Comparison of ENCODE assay signal across 8 mouse cellular contexts in genomic region chr4:49519476-49519875, GRCm38 (mm10). TPM values are rescaled to one million over a fixed set of nuclear protein-coding genes. Genes with fewer than 3 reads are reported as not detected.
DNase-seq lines count a peak whose midpoint lies in the region; ATAC-seq lines count a peak whose summit lies in the region.

No protein-coding gene starts in this region.

- H3K4me1 ChIP-seq in heart, embryonic 15.5 days (replicated peaks), result peaks cover 17% of the 10 kb centered on the region
- peaks cover 22% of the 10 kb centered on the region for H3K4me1 ChIP-seq in midbrain, embryonic 16.5 days (ENCODE audit: control insufficient read depth, insufficient read depth, low read length)

- DNase-seq in heart, postnatal 14 days, result no peak
- peak; percentile 54 for DNase-seq in MEL-GATA-1-ER (ENCODE audit: extremely low read depth, low read depth)
- peak; percentile 42 for DNase-seq in induced T-regulatory cell, adult 2 months (ENCODE audit: low read depth)
- no peak for DNase-seq in right cerebral cortex, postnatal 4 days
- DNase-seq in cerebellum, postnatal 4 days (ENCODE audit: low spot score in 2 of 2), result no peak

- ATAC-seq in heart, embryonic 15.5 days (replicated peaks; ENCODE audit: insufficient number of reproducible peaks, insufficient read depth, low FRiP score, low read depth), result no peak
- ATAC-seq in midbrain, embryonic 16.5 days, result no peak
- ATAC-seq in cerebellum, adult (ENCODE audit: insufficient number of reproducible peaks, low FRiP score, low TSS enrichment), result no peak

- H3K36me3 ChIP-seq in heart, embryonic 15.5 days, result peaks cover 5% of the 10 kb centered on the region; the same call in 1 of the 2 replicates
- H3K36me3 ChIP-seq in midbrain, embryonic 16.5 days (ENCODE audit: control insufficient read depth, insufficient read depth, low read length), result peaks cover 8% of the 10 kb centered on the region

- no peak overlapping the region for H3K4me3 ChIP-seq in heart, embryonic 15.5 days
- H3K4me3 ChIP-seq in midbrain, embryonic 16.5 days (ENCODE audit: low read depth, low read length), result no peak overlapping the region

- 77% methylated on average over 5 of the region's 5 CpGs for WGBS in heart, embryonic 15.5 days
- 77% methylated on average over 5 of the region's 5 CpGs for WGBS in midbrain, embryonic 16.5 days

- H3K9ac ChIP-seq in heart, embryonic 15.5 days, result no peak overlapping the region
- H3K9ac ChIP-seq in midbrain, embryonic 16.5 days (ENCODE audit: low read depth, low read length), result no peak overlapping the region

- H3K27ac ChIP-seq in heart, embryonic 15.5 days, result no peak overlapping the region
- no peak overlapping the region for H3K27ac ChIP-seq in midbrain, embryonic 16.5 days (ENCODE audit: low read length)

- H3K27me3 ChIP-seq in heart, embryonic 15.5 days, result no peaks in the 10 kb centered on the region
- H3K27me3 ChIP-seq in midbrain, embryonic 16.5 days (ENCODE audit: control insufficient read depth, insufficient read depth, low read depth, low read length), result no peaks in the 10 kb centered on the region

- H3K4me2 ChIP-seq in heart, embryonic 15.5 days, result peak overlapping the region; percentile 62; the same call in 1 of the 2 replicates
- peak overlapping the region; percentile 40 for H3K4me2 ChIP-seq in midbrain, embryonic 16.5 days (ENCODE audit: low read length)

- H3K9me3 ChIP-seq in heart, embryonic 15.5 days (replicated peaks), result no peaks in the 10 kb centered on the region
- no peaks in the 10 kb centered on the region for H3K9me3 ChIP-seq in midbrain, embryonic 16.5 days (replicated peaks; ENCODE audit: control insufficient read depth, low read length, poor library complexity, severe bottlenecking)

- intact Hi-C loops in heart, postnatal 14 days (cut with DNase I), result no loop called here

RNA-seq across cellular contexts. Expression of gene Mrpl50, which starts 1.4 kb away (rescaled TPM):
- 52.9 and 61.3 TPM in 2 replicates for polyA plus RNA-seq in heart, embryonic 15.5 days (2015; fragmentation: Nextera tagmentation; extraction: Ambion mirVana)
- total RNA-seq in heart, postnatal 14 days (2021), result 10 to 100 TPM; 38.8 to 39.1 TPM
- 80.5 and 82.6 TPM in 2 replicates for polyA plus RNA-seq in midbrain, embryonic 16.5 days (2015; fragmentation: Nextera tagmentation; extraction: Ambion mirVana)

RNA-seq across cellular contexts. Expression of gene Zfp189, which starts 1.5 kb away (rescaled TPM):
- 5.6 and 7.2 TPM in 2 replicates for polyA plus RNA-seq in heart, embryonic 15.5 days (2015; fragmentation: Nextera tagmentation; extraction: Ambion mirVana)
- 1 to 10 TPM; 6.4 to 7.6 TPM for total RNA-seq in heart, postnatal 14 days (2021)
- polyA plus RNA-seq in midbrain, embryonic 16.5 days (2015; fragmentation: Nextera tagmentation; extraction: Ambion mirVana), result 13.0 and 14.7 TPM in 2 replicates

RNA-seq across cellular contexts. Expression of gene Baat, which starts 13.1 kb away (rescaled TPM):
- not detected in 2 replicates for polyA plus RNA-seq in heart, embryonic 15.5 days (2015; fragmentation: Nextera tagmentation; extraction: Ambion mirVana)
- total RNA-seq in heart, postnatal 14 days (2021), result not detected
- 0.18 TPM in 1 of 2 replicates, not detected in the other for polyA plus RNA-seq in midbrain, embryonic 16.5 days (2015; fragmentation: Nextera tagmentation; extraction: Ambion mirVana)

RNA-seq across cellular contexts. Expression of gene Aldob, which starts 29.9 kb away (rescaled TPM):
- polyA plus RNA-seq in heart, embryonic 15.5 days (2015; fragmentation: Nextera tagmentation; extraction: Ambion mirVana), result 0.40 and 2.2 TPM in 2 replicates
- total RNA-seq in heart, postnatal 14 days (2021), result under 1 TPM; 0.10 to 0.17 TPM
- 0.31 and 0.44 TPM in 2 replicates for polyA plus RNA-seq in midbrain, embryonic 16.5 days (2015; fragmentation: Nextera tagmentation; extraction: Ambion mirVana)

RNA-seq across cellular contexts. Expression of gene Acnat1, which starts 45.8 kb away (rescaled TPM):
- not detected in 2 replicates for polyA plus RNA-seq in heart, embryonic 15.5 days (2015; fragmentation: Nextera tagmentation; extraction: Ambion mirVana)
- not detected for total RNA-seq in heart, postnatal 14 days (2021)
- not detected in 2 replicates for polyA plus RNA-seq in midbrain, embryonic 16.5 days (2015; fragmentation: Nextera tagmentation; extraction: Ambion mirVana)

Comparison
In these comparisons a context has a peak if more than half of its experiments do, and no peak if none do; other contexts are left out.
1. DNase-seq: peak in MEL-GATA-1-ER (single experiment) and induced T-regulatory cell, adult 2 months (single experiment); none in heart, postnatal 14 days (0 of 2), right cerebral cortex, postnatal 4 days (single experiment) and cerebellum, postnatal 4 days (0 of 2).